Mouse (Mus musculus) bone marrow macrophage, adult 2 months (primary cell): ENCODE data around the gene Efcab11.

Experiments used
- CTCF ChIP-seq: IDR thresholded peaks from 2 replicates; pipeline ENCODE4 v1.5.1; 2012; ENCODE audit warnings: low read depth, mild to moderate bottlenecking, low read length, moderate library complexity
- POLR2A ChIP-seq: IDR thresholded peaks from 2 replicates; pipeline ENCODE4 v1.6.1; 2012; ENCODE audit warnings: mild to moderate bottlenecking, low read depth, low read length, borderline replicate concordance

DNA sequence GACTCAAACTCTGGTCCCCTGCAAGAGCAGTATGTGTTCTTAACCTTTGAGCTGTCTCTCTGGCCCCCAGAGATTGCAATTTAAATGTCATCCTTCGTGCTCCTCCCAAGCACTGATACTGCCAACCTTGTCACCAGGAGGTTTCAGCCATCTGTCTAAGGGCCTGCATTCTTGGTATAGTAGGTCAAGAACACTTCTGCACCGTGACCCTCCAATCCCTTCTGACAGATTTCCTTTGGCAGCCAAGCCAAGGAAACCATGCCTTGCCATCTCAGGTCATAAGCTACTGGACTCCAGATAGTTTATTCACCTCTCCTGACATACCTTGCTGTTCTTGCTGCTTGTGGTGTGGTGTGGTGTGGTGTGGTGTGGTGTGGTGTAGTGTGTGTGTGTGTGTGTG, 235.5 kb downstream of the Efcab11 start:
- TF ChIP-seq CTCF, result no peak
- TF ChIP-seq POLR2A, result no peak
